Mouse (Mus musculus): ENCODE data around the gene Cdk2ap2.
A peak's percentile ranks its signal among the peaks of the same experiment; 100 is the strongest.

The Cdk2ap2 gene

GRCm38 (mm10) chr19:4137913-4138312 is 40.9 kb downstream of the Cdk2ap2 start:
- no peak for DNase-seq (ENCODE audit: low spot score)

- no peak for DNase-seq (ENCODE audit: low spot score)
These were observed 42.5 kb downstream of the Cdk2ap2 start, which contains the start of gene Gpr152 for GRCm38 (mm10) chr19:4139446-4139845. Gene Gpr152 (plus strand): TSS chr19:4139787.

- no peak for DNase-seq (ENCODE audit: low spot score)
These were observed 43.2 kb downstream of the Cdk2ap2 start for GRCm38 (mm10) chr19:4140147-4140546.

- DNase-seq (ENCODE audit: low spot score) = no peak
These were observed 45.6 kb downstream of the Cdk2ap2 start for GRCm38 (mm10) chr19:4142416-4143173.

GRCm38 (mm10) chr19:4143759-4144268 is 46.8 kb downstream of the Cdk2ap2 start, which contains the start of gene Cabp4:
Gene Cabp4 (minus strand): TSS chr19:4144033.
- no peak for DNase-seq (ENCODE audit: low spot score)

- no peak for DNase-seq (ENCODE audit: low spot score)
These were observed 47.8 kb downstream of the Cdk2ap2 start for GRCm38 (mm10) chr19:4144550-4145498.

- DNase-seq (ENCODE audit: low spot score) = no peak
These were observed 49.0 kb downstream of the Cdk2ap2 start for GRCm38 (mm10) chr19:4145936-4146335.

GRCm38 (mm10) chr19:4146366-4147021 is 49.5 kb downstream of the Cdk2ap2 start:
- DNase-seq (ENCODE audit: low spot score) = no peak

- no peak for DNase-seq (ENCODE audit: low spot score)
These were observed 50.0 kb downstream of the Cdk2ap2 start for GRCm38 (mm10) chr19:4147022-4147405.

- no peak for DNase-seq (ENCODE audit: low spot score)
These were observed 51.0 kb downstream of the Cdk2ap2 start for GRCm38 (mm10) chr19:4147782-4148490.

- DNase-seq (ENCODE audit: low spot score) = peak; percentile 85
These were observed 51.5 kb downstream of the Cdk2ap2 start, which contains the start of gene Coro1b for GRCm38 (mm10) chr19:4148491-4148806. Gene Coro1b (plus strand): TSS chr19:4148619.

Data from c-Kit-positive CD71-positive TER-119-positive erythroid progenitor cells, embryonic 14.5 days (primary cell).